Mouse (Mus musculus) left cerebral cortex, adult 9 months (tissue): ENCODE results near the gene Eloa.
A peak's percentile ranks its signal among the peaks of the same experiment; 100 is the strongest.
"Not testable (repeated sequence)": the region's sequence is repeated elsewhere in the genome, so short reads cannot be mapped to it uniquely, and the experiment has no call there.

ENCODE experiments used
- DNase-seq, 2 experiments: peaks; one replicate each; pipeline ENCODE4 v3.0.0; 2022; ENCODE audit warnings: low spot score in 2 of 2

Eloa gene

DNA sequence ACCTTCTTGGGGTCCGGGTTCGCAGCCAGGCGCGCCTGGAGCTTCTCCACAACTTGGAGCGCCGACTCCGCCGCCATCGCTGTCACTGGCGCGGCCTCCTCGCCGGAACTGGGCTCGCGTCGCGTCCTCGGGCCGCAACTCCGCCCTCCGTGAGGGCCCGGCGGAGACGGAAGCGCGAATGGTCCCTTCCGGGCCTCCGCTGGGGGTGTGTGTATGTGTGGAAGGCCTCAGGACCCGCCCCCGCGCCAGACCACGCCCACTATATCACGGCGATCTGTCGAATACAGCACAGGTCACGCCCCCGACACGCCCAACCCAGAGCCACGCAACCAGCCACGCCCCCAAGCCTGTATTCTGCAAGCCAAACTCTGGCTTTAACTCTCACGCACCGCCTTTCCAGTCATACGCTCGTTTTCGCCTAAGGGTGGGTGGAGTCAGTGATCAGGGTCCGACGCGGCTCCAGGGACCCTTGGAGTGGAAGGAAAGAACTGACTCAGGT, at the start of gene Eloa:
Eloa (minus strand) TSS at position 215 of the 499 bp plus-strand sequence.
- peak; percentile 96 to 99 for DNase-seq

DNA sequence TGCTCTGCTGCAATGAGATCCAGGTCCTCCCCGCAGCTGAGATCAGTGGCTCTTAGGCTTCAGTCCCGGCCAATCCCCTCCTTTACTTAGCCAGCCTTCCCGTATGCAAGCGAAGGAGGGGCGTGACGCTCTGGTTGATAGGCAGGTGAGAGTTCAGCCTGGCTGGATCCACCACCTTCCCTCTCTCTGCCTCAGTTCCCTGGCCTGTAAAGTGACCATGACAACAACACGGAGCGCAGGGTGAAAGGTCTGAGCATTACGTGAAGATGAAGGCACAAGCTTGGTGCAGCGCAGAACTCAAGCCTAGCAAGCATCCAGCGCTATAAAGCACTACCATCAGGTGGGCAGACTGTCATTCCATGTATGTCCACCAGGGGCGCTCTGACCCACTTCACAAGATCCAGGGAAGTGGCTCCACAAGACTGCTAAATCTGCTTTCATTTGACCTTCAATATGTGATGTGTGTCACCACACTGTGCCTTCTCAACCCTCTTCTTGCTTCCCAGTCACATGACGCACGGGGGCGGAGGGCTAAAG, 49.7 kb upstream of the Eloa start:
- peak in 1 of 2 experiments; percentile 76 for DNase-seq

DNA sequence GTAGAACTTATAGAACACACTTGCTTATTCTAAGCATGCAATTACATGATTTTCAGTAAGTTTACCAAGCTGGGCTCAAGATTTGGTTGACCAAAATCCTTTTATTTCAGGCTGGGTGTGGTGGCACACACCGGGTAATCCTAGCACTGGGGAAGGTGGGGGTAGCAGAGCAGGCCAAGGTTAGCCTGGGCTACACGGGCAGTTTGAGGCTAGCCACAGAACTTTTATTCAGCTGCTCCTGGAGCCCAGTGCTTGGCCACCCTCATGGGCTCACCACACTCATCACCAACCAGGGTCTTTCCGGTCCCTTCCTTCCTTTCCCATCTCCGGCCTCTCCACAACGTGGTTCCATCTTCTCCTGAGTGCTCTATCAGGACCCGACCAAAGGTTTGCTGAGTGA, 49.0 kb upstream of the Eloa start:
- no peak for DNase-seq

DNA sequence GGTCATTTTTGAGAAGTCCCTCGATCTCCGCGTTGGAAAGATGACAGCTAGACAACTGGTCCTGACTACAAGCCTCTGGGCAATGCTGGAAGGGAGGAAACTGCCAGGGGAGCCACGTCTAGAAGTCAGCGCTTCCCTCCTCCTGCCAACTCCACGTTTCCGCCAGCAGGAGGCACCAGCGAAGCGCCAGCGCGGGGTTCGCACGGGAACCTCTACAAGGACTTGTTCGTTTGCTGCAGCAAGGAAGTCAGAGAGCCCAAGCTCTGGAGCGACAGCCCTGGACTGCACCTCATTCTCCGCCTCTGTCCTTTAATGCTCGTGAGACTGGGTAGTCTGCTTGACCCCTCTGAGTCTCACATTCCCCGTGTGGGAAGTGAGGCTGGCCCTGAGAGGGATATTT, 48.4 kb upstream of the Eloa start:
- DNase-seq, result peak in 1 of 2 experiments; percentile 79

DNA sequence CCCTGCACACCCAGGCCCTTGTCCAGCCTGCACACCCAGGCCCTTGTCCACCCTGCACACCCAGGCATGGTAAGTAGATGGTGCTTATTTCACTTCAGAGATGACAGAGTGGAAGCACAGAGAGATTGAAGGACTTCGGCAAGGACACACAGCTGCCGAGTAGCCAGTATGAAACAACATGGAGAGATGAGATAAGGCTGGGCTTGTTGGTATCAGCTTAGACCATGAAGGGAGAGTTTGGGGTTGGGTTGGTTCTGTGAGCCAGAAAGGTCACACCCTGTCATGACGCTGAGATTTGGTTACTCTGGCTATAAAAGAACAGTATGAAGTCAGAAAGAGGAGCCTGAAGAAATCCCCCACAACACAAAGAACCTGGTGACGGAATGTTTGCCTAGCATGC, 47.8 kb upstream of the Eloa start:
- no peak for DNase-seq

DNA sequence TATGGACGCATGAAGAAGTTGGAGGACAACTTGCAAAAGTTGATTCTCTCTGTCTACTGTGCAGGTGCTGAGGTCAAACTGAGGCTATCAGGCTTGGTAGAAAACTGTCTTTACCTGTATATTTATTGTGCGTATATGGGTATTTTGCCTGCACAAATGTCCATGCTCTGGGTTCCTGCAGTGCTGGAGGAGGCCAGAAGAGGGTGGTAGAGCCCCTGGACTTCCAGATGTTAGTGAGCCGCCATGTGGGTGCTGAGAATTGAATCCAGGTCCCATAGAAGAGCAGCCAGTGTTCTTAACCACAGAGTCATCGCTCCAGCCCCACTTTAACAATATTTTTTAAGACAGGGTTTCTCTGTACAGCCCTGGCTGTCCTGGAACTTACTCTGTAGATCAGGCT, 41.6 kb upstream of the Eloa start:
- DNase-seq, result no peak

DNA sequence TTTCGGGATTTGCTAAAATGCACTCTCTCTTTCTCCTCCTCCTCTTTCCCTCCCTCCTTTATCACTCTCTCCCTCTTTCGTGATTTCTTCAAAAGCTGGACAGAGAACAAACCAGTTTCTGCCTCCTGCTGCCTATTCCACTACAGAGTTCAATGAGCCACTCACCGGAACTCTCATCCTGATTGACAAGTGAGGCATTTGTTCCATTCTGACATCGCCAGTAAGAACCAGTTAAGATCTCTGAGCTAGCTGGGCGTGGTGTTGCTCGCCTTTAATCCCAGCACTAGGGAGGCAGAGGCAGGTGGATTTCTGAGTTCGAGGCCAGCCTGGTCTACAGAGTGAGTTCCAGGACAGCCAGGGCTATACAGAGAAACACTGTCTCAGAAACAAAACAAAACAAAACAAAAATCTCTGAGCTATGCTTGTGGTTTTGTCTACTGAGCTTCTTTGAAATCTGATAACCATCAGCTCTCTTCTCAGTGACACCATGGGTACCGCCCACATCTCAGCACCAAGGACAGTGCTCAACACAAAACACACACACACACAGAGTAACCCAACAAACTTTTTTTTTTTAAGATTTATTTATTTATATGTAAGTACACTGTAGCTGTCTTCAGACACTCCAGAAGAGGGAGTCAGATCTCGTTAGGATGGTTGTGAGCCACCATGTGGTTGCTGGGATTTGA, 38.4 kb upstream of the Eloa start:
- not testable (repeated sequence) for DNase-seq

DNA sequence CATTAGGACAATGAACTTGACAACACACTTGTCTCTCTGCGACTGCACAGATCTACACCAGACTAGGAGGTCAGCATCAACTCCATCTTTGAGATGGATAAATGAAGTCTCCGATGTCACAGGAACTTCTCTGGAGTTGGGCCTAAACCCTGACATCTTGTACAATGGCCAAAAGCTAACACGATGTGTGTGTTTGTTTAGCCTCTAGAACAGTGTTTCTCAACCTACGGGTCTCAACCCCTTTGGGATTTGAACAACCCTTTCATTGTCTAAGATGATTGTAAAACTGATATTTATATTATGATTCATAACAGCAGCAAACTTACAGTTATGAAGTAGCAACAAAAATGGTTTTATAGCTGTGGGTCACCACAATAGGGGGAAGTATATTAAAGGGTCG, 36.4 kb upstream of the Eloa start:
- no peak for DNase-seq

DNA sequence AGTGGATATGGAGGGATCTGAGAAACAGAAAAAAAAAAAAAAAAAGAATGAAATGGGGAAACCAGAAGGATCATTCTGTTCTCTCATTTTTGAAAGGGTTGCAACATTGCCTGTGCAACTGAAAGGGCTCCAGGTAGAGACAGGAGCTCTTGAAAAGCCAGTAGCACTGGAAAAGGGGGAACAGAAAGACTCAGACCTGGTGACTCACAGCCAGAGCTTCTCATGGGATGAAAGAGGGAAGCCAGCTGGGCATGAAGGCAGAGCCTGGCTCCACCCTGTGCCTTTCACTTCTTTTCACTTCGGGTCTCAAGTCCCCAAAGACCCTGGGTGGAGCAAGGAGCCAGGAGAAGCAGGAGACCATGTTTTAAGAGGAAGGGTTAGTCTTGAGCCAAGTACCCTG, 34.5 kb upstream of the Eloa start:
- no peak for DNase-seq

DNA sequence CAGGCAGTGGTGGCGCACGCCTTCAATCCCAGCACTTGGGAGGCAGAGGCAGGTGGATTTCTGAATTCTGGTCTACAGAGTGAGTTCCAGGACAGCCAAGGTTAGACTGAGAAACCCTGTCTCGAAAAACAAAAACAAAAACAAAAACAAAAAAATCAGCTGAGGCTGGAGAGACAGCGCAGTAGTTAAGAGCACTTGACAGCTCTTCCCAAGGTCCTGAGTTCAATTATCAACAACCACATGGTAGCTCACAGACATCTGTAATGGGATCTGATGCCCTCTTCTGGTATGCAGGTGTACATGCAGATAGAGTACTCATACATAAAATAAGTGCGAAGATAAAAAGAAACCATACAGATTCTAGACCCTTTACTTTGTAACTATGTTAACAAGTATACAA, 32.3 kb upstream of the Eloa start:
- no peak for DNase-seq

DNA sequence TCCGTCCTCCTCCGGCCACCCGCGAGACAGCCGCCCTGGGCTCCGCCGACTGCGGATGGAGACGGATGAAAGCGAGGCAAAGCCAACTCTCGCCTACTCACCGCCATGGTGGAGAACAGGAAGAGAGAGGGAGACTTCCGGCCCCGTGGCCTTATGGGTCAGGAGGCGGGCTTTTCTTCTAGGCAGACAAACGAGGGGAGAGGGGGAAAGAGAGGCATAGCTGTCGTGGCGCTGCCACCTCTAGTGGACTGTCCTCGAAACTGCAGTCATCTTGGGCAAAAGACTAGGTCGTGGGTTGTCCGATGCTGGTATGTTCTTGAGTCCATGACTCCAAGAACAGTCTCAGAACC, 31.7 kb upstream of the Eloa start, which contains the start of gene Rpl11:
Rpl11 (minus strand) TSS at position 182 of the 350 bp plus-strand sequence.
- peak; percentile 78 to 93 for DNase-seq

DNA sequence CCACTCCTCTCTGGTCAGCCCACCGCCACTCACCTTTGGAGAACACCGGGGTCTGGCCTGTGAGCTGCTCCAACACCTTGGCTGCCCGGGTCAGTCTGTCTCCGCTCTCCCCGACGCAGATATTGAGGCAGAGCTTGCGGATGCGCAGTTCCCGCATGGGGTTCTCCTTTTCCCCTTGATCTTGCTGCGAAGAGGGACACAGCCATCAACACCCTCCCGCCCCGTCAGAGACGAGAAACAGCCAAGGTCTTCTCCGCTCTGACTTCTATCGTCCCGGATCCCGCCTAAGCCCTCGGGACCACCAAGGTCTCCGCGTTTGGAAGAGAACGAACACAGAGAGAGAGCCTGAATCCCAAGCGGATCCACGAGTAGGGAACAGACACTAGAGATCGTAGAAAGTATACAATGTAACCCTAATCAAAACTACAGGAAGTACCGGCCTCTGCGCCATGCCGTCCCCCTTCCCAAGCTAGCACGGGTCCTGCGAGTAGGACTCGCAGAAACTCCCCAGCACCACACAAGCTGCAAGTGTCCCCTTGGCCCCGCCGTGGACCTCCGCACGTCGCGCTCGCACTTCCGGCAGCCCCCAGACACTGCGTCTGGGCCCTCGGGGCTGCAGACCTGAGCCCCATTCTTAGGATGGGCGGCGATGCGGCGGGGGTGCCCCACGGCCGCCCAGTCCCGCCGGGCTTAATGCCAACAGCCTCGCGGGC, 31.1 kb upstream of the Eloa start:
- DNase-seq, result no peak

DNA sequence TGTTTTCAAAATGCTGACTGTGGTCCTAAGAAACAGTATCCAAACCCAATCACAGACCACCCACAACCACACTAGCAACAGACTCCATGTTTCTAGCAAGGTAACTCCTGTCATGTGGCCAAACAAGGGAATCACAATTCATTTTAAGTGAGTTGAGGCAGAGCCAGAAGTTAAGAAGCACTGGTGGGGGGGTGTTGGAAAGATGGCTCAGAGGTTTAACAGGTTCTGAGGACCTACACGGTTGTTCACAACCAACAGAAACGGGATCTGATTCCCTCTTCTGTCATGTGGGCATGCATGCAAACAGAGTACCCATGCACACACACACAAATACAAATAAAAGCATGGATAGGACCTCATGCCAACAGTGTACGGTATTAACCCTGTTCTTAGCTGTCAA, 30.5 kb upstream of the Eloa start:
- no peak for DNase-seq

DNA sequence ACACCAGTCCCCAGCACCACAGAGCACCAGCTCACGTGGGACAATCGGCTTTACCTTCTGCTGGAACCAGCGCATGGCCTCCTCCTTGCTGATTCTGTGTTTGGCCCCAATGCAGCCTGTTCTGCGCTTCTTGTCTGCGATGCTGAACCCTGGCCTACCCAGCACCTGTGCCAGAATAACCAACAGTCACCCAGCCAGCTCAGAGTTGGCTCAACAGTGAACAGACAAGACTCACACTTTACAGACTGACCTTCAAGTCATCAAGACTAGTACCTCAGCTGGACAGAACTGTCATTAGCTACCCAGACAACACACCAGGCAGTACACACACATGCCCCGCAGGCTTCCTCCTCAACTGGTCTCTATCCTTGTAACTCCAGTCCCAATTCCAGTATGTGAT, 28.7 kb upstream of the Eloa start:
- DNase-seq, result no peak

DNA sequence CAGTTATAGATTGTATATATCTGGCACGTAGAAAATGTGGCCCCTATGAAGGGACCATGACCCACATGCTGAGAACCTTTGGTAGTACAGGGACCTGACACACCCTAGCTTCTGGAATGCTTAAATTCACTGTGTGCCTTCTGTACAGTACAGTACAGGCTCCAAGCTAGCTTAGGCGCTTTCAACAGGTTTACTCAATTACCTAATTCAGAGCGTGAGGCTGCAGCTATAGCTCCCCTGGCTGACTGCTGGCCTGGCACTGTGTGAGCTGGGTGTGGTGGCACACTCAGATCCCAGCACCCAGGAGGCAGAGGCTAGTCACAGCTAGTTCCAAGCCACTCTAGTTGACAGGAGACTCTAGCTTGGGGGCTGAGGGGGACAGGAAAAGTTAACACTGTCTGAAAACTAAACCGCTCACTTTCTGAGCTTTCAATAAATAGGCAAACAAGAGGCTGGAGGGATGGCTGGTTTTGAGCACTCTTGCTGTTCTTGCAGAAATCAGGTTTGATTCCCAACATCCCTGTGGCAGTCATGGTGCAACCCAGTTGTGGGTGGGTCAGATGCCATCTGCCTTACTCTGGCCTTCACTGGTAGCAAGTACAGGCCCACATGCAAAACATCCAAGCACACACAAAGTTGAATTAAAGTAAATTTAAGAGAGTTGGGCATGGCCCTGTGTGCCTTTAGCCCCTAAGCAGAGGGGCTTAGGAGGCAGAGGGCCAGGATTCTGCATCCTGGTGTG, 26.9 kb upstream of the Eloa start:
- no peak for DNase-seq

DNA sequence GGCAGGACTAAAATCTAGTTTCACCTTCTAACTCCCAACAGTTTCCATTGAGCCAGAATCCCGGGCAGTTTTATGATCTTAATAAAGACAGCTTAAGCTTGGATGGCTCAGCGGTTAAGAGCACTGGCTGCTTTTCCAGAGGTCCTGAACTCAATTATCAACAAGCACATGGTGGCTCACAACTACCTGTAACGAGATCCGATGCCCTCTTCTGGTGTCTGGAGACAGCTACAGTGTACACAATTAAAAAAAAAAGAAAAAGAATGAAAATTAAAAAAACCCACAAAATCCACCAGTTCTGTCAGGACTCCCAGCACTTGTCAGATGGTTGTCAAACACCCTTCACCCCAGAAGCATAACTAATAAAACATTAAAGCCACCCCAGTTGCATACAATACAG, 26.1 kb upstream of the Eloa start:
- DNase-seq, result no peak

DNA sequence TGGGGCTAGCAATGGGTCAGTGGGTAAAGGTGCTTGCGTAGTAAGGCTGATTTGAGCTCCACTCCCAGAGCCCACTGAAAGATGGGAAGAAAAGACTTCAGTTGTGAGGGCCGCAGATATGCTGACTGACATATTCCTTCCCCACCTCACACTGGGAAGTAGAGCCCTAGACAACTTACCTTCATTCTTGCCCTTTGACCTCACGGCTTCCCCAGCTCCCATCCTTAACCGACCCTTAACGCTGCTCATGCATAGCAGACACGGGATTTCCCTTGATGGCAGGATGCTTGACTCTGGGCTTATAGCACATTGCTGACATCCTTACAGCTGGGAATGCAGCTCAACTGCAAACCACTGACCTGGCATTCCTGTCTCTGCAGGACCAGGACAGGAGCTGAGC, 25.3 kb upstream of the Eloa start:
- no peak for DNase-seq

DNA sequence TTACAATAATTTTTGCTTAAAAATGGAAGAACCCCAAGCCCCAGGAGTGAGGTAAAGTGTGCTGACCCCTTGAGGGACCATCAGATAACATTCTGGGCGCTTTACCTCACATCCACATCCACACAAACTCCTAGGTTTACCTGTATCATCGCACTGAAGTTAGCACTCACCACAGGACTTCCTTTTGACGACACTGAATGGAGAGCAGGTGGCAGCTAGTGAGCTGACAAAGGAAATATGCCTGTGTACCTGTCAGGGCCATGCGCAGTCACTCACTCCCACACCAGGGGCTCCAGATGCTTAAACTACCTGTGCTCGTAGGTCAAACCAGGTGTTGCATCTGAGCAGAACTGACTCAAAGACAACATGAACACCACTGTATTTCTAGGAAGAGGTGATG, 23.5 kb upstream of the Eloa start:
- DNase-seq, result no peak

DNA sequence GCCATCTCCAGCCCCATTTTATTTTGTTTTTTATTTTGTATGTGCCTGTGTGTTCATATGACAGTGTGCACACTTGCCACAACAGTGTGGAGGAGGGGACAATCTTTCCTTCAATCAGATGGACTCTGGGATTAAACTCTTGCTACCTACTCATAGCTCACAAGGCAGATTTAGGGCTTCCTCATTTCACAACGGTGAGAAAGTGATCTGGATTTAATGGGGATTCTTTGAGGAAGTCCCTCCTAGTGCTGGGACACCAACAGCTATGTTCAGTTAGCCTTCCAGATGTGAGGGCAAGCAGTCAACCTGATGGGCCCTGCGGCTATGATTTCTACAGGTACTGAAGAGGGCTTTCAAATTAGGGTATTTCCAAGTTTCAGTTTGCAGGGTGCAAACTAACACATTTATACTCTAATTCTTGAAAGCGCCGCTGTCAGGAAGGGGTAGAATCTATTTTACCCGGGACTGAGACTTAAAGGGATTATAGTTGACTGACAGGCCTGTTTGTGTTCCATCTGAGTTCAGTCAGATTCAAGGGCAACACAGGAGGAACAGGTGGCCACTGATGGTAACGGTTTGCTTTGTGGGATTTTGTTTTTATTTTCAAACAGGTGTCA, 22.3 kb upstream of the Eloa start:
- no peak for DNase-seq

DNA sequence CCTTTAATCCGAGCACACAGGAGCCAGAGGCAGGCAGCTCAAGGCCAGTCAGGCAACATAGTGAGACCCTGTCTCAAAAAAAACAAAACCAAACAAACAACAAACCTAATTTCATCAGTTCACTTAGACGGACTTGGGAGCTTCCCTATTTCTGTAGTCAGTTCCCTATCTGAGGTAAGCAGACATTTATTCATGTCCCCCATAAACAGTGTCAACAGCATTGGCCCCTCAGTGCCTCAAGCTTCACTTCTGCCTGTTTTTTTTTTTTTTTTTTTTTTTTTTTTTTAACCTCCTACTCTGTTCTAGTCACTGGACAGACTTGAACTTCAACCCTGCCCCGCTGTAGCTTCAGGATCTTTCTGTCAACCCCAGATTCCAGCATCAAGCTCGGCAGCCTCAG, 13.5 kb upstream of the Eloa start:
- DNase-seq, result no peak

DNA sequence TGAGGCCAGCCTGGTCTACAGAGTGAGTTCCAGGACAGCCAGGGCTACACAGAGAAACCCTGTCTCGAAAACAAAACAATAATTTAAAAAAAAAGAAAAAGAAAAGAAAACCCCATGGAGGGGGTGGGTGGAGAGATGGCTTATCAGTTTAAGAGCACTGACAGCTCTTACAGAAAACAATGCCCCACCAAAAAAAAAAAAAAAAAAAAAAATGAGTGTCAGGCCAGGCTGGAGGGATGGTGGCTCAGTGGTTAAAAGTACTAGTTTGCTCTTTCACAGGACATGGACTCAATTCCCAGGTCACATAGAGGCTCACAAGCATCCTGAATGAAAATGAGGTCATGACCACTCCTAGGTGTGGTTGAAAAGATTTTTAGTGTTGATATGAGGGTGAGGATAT, 11.7 kb upstream of the Eloa start:
- DNase-seq, result no peak
